Mouse (Mus musculus): ENCODE results near the gene Pappa. TPM values are rescaled to one million over a fixed set of nuclear protein-coding genes. Genes with fewer than 3 reads are reported as not detected.

Gene Pappa
- total RNA-seq, 2 experiments from 2014 or later, result 0.36 to 0.61 TPM

DNA sequence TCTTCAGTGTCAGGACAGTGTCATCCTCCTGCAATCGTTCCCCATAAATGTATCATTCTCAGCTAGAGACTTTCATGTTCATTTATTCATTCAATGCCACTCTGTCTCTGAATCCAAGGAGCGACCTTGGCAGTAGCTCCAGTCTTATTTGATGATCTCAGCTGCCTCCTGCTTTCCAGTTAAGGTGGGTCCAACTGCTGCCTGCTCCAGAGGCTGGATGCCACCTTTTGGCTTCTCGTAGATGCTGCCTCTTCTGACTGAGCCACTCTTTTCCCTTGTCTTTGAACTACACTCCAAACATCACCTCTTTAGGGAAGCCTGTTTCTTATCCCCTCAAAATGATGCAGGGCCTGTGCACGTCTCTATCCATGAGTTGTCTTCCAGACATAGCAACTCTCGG is 278.3 kb downstream of the Pappa start:
- intact Hi-C loops (cut with DNase I), result no loop called here

DNA sequence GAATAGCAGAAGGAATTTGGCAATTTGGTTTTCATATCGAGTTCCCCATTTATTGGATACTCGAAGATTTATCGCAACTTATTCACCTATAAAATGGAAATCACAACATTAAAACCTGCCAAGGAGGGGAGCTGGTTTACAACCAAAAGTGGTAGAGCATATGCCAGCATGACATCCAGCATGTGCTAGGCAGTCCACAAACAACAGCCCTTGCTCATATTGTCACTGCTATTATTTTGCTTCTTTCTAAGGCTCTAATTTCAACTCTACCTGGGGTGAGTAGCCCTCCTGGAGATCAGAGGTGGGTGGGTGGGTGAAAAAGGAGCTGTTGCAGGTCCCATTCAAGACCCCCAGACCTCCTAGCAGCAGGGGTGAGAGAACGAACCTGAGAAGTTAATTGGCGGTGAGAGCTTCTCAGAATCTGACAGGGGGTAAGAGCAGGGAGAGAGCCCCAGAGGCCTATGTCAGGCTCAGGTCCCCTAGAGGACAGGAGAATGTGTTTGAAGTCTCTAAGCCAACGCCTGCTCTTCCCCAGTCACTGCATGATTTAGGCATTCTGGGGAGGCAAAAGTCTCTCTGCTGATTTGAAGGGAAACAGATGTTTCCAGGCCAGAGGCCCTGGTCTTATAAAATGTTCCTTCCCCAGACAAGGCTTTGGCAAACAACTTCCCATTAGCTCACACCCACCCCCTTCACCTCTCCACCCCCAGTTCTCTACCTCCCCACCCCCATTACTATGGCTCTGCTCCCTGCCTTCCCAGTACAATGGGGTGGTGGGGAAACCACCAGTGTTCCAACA is 279.1 kb downstream of the Pappa start:
- DNase-seq, result no peak

More for the DNA sequence above, 278.3 kb downstream of the Pappa start:
- H3K4me3 ChIP-seq, result no peak overlapping the region
- no peak for DNase-seq
- no peak overlapping the region for H3K27ac ChIP-seq
- TF ChIP-seq CTCF (IDR thresholded peaks at IDR 0.05), result no peak

More for the DNA sequence above, 279.1 kb downstream of the Pappa start:
- no peak for TF ChIP-seq CTCF (IDR thresholded peaks at IDR 0.05)
- intact Hi-C loops (cut with DNase I), result no loop called here
- Histone ChIP-seq H3K27ac (no peak overlapping the region), H3K4me3 (no peak overlapping the region)

All from gastrocnemius, adult 2 months (tissue).